Mouse (Mus musculus) CD4-positive, CD25-positive, alpha-beta regulatory T cell, adult 4 months (primary cell): Measurements from ENCODE around the gene H2-M10.2. TPM values are rescaled to one million over a fixed set of nuclear protein-coding genes. Genes with fewer than 3 reads are reported as not detected.

ENCODE experiments used
- ATAC-seq: one replicate; pipeline ENCODE4 v1.8.0; 2017
- polyA plus RNA-seq, 2 experiments: library from polyadenylated mRNA; unstranded; fragments of 100-300 nt; shearing (Covaris generic); gene quantifications; one replicate each; pipeline ENCODE4 v1.2.1; 2017

The H2-M10.2 gene
- polyA plus RNA-seq = under 1 TPM in 1 of 2 experiments, not detected in 1; 0.39 TPM

- no peak for ATAC-seq
Measured at GRCm38 (mm10) chr17:36286390-36286789, at the start of gene H2-M10.2. H2-M10.2 (minus strand) TSS chr17:36286490.

DNA sequence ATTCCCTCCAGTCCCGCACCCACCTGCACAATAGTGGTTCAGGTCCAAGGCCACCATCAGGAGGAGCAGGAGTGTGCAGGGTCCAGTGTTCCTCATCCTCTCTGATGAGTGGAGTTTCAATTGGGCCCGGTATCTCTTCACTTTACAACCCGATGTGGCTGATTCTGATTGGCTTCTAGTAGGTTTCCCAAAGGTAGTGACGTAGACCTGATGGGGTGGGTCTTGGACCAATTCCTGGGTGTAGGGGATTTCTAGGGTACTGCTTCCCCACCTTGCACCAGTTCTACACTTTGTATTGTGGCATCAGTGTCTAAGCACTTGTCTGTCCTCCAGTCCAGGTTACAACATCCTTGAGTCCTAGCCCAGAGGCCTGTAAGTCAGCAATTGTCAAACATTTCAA lies 39.8 kb upstream of the H2-M10.2 start, which contains the start of gene H2-M10.1:
TSS of gene H2-M10.1 (minus strand) at position 101 of the 400 bp plus-strand sequence.
- ATAC-seq = no peak

GRCm38 (mm10) chr17:36315689-36316253 lies 29.5 kb upstream of the H2-M10.2 start:
- ATAC-seq = no peak

DNA sequence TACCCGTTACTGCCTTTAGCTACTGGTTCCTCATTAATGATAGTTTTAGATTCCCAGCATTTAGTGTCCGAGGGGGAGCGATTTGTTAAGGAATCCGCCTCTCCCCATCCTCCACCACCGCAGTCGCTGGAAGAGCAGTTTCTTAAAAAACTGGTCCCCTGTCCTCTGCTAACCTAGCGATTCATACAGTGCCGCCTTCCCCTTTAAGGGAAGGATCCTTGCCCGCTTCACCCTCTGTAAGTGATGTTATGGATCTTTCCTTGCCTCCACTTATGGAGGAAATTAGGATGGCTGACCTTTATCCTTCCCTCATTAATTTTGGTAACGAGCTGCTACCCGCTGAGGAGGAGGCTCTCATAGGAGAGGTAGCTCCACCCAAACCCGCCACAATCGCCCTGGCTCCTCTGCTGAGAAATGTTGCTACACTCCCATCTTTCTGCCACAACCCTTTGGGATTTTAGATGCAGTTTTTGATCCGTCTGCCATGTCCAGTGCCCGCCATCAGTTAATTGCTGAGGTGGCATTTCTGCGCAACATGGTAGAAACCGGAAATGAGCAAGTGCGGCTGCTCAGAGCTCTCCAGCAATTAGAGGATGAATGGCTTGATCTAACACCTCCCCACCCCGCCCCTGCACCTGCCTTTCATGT lies 28.9 kb upstream of the H2-M10.2 start:
- peak; percentile 98 for ATAC-seq

DNA sequence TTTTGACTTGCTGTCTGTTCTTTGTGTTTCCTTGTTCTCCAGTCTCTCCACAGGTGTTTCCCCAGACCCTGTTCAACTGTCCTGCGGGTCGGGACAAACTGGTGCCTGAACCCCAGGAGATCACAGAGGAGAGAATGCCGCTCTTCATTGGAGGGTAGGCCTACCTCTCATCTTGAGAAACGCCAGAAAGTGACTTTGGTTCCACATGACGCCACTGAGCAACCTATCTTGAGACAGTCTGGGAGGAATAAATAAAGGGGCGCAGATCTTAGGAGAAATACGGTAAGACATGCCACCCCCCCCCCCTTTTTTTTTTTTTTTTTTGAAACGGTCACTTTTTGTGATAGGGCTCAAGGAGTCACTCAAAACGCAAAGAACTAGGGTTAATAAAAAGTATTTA lies 28.2 kb upstream of the H2-M10.2 start:
- ATAC-seq = no peak

DNA sequence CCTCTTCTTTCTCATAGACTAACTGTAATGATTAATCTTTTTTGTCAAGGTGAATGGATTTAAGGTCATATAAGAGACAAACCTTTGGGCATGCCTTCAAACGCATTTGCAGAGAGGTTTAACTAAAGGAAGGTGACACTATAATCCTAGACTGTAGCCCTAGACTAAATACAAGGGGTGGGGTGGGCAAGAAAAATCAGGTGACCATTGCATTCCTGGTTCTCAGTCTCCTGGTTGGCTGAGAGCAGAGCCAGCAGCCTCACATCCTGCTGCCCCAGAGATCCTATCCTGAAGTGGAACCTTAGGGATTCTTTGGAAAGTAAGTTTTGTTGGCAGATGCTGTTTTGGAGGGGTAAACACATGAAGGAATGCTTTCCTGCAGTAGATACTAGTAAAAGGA lies 23.0 kb upstream of the H2-M10.2 start:
- no peak for ATAC-seq

- peak; percentile 61 for ATAC-seq
Measured at GRCm38 (mm10) chr17:36308855-36309254, 22.6 kb upstream of the H2-M10.2 start.

DNA sequence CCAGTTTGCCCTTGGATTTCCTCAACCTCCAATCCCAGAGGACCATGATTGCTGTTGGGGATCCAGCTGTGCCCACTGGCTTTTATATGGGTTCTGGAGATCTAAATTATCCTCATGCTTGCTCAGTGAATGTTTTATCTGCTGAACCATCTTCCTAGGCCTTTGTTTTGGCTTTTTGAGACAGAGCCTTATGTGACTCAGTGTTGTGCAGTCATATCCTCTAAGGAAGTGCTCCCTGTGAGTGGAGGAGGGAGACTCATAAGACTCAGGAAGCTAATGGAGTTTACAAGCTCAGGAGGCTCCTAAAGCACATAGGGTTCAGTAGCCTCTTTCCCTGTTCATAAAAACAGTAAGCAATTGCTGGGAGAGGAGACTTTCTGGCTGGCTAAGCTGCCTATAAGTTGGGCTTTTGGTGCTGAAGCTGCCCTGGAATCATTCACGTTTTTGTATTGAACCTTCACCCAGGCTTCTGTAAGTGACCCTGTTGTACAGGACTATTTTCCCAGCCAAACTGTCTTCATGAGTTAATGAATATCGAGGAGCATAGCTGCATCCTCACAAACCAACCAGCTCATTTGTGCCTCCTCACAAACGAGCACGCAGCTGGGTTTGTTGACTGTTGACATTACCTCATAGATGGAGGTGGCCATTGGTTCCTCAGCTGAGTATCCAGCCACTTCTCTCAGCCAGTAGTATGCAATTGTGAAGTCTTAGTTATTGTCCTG lies 4.6 kb downstream of the H2-M10.2 start:
- no peak for ATAC-seq

DNA sequence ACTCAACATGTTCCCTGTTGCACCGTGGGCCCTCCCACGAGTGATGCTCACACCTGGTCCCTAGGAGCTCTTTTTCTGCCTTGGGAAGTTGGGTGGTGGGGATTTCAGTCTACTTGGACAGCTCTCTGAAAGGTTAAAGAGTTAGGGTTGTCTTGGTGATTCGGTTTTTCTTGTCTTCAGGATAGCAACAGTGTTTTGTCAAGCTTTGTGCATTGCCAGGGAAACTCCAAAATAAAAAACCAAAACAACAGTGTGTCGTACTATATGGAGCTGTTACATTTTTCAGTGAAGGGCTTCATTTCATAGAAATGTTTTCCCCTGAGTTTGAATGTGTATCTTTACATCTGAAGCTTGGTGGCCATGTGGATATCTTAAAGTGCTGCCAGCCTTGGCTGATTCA lies 11.5 kb downstream of the H2-M10.2 start:
- ATAC-seq = no peak

DNA sequence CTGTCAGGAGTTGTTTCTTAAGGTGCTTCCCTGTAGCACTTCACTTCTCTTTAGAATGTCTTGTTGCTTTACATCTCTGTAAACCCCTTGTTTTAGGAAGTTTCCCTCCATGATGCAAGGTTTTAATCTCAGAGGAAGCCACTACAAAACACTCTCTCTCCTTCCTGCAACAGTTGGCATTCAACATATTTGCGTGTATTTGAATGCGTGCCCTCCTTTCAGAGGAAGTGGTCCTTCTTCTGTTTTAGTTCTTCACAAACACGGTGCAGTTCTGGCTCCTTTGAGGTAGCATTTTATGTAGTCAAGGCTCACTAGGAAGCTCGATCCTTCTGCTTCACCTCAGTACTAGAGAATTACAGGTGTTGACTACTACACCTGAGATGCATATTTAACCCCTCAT lies 12.5 kb downstream of the H2-M10.2 start:
- no peak for ATAC-seq

DNA sequence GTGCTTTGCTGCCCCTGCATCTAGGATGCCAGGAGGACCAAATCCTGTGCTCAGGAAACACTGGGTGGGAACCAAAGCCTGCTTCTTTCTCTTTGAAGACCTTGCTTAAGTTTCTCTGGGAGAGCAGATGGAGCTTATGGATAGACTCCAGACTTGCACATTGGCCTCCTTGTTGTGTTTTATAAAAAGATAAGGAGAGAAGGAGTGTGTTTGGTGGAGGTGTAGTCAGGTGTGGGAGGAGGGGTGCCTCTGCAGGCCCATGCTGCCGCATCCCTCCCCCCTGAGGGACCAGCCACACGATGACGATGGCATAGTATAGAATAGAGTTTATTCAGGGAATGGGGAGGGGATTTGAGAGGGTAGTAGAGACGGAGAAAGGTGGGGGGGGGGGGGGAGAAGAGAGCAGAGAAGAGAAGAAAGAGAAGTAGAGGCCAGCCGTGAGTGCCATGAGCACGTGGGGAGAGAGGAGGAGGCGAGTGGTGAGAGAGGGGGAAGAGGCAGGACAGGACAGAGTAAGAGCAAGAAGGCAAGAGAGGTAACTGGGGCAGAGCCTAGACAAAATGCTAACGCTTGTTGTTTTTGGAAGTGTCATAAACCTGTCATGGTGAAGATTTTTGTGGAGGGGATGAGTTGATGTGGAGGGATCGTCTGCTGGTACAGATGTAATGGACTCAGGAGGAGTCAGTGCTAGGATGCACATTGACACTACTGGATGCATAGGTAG lies 13.5 kb downstream of the H2-M10.2 start:
- no peak for ATAC-seq

- ATAC-seq = peak; percentile 87
Measured at GRCm38 (mm10) chr17:36271586-36272256, 14.6 kb downstream of the H2-M10.2 start, which contains the start of gene Trim39. Trim39 (minus strand) TSS chr17:36272247.

DNA sequence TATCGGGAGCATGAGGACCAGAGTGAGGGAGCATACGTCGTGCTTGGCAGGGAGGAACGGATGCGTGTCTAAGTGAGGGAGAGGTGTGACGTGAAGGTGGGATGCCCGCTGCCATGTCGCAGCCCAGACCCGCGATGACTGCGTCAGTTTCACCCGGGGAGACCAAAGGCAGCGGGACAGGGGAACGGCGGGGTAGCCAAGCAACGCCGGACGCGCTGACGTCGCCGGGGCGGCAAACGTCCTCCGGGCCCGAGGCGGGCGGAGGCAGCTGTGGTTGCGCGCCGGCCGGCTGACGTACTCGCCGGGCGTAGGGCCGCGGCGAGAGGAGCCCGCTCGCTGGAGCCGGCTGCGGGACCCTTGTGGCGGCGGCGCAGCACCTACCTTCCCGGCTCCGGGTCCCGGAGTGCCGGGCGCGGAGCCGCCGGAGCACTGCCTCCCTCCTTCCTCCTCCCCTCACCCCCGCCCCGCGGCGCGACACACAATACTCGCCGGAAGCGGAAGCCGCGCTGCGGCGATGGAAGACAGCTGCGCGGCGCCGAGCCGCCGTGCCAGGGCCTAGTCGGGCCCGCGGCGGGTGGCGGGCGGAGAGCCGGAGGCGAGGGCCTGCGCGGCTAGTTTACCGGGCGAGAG lies 15.2 kb downstream of the H2-M10.2 start:
- ATAC-seq = peak; percentile 76

- peak; percentile 92 for ATAC-seq
Measured at GRCm38 (mm10) chr17:36265834-36266233, 20.5 kb downstream of the H2-M10.2 start.

DNA sequence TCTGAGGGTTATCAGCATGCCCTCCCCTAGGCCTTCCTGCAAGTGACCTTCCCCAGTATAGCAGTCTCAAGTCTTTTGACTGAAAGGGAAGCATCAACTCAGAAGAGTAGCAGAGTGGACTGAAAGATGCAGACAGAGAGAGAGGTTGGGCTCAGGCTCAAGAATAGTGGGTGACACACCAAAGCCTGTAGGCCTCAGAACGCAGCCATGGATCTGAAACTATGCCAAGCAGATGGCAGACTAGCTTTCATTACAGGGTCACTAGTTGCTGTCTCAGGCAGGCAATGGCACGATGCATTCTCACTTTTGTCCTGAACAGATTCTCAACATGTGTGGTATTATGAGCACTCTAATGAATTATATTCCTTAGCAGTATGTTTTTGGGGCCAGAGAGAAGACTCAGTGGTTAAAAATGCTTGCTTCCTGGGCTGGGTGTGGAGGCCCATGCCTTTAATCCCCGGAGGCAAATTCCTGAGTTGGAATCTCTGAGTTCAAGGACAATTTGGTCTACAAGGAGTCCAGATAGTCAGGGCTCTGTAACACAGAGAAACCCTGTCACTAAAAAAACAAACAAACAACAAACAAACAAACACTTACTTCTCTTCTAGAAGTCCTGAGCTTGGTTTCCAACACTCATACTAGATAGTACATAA lies 21.9 kb downstream of the H2-M10.2 start:
- ATAC-seq = no peak

- ATAC-seq = no peak
Measured at GRCm38 (mm10) chr17:36261511-36262166, 24.7 kb downstream of the H2-M10.2 start.

DNA sequence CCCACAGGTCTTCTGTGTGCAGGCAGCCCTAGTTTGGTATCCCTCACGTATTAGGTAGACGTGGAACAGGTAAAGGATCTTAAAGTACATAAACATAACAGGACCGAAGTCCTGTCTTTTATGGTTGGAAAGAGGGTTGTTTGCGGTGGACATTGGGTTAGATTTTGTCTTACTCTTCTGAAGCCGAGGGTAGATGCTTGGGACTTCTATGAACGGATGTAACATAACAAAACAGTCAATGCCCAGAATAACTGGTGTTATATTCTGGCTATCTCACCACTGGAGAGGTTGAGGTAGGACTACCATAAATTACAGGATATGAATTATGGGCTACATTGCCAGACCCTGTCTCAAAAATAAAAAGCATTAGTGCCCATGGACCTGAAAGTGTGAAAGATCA lies 28.3 kb downstream of the H2-M10.2 start, which contains the start of gene Rpp21:
TSS of gene Rpp21 (minus strand) at position 101 of the 400 bp plus-strand sequence.
- no peak for ATAC-seq

DNA sequence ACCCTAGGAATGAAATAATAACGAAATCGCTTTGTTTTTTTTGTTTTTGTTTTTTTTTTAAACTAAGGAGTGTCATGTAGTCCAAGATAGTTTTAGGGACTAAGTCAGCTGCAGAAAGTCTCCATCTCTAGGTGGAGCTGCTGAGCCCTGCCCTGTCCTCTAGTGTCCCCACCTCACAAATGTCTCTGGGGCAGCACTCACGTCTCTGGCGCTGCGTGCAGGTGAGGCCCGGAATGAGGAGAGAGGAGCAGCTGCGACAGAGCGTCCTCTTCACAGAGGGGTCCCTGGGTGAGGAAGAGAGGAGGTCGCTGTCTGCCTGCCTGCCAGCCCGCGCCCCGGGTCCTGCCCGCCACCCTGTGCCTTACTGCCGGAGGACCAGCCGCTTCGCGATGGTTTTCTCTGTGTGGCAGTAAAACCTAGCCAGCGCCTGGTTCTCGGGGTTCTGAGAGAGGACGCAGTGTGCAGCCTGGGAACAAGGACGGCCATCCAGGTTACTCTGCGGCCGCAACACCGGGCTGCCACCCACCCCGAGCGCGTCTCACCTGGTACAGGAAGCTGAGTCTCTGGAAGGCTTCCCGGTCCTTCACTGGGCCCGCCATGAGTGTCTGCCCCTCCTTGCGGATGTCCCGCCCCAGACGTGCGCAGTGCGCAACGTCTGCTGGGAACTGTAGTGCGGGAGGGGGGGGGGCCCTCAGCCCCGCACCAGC lies 28.9 kb downstream of the H2-M10.2 start:
- ATAC-seq = peak; percentile 94

- no peak for ATAC-seq
Measured at GRCm38 (mm10) chr17:36253087-36253600, 33.1 kb downstream of the H2-M10.2 start.
